Mouse (Mus musculus) bone marrow, adult 2 months (tissue): Measurements from ENCODE around the gene Clspn. TPM values are rescaled to one million over a fixed set of nuclear protein-coding genes. Genes with fewer than 3 reads are reported as not detected.

Experiments
- H3K27ac ChIP-seq: fragments of 200-500 bp; 2 replicates; pipeline ENCODE4 v1.5.1; 2012; ENCODE audit warnings: low read depth, mild to moderate bottlenecking, control low read depth, inconsistent platforms, low read length; ENCODE audit not compliant: control insufficient read depth, poor library complexity, insufficient read depth
- H3K4me1 ChIP-seq: fragments of 200-500 bp; 2 replicates; pipeline ENCODE4 v1.6.1; 2011; ENCODE audit warnings: low read length; ENCODE audit not compliant: control insufficient read depth, insufficient read depth
- H3K4me3 ChIP-seq: fragments of 200-500 bp; replicated peaks from 2 replicates; pipeline ENCODE3; 2011; ENCODE audit warnings: mild to moderate bottlenecking, low read depth, low read length, control low read depth; ENCODE audit not compliant: control insufficient read depth
- CTCF ChIP-seq: fragments of 200-500 bp; IDR thresholded peaks from 2 replicates; pipeline ENCODE4 v1.5.1; 2011; ENCODE audit warnings: low read length, control low read depth; ENCODE audit not compliant: control insufficient read depth, insufficient read depth
- POLR2A ChIP-seq: fragments of 200-500 bp; IDR thresholded peaks from 2 replicates; pipeline ENCODE4 v1.6.1; 2011; ENCODE audit warnings: low read depth, mild to moderate bottlenecking, control low read depth, low read length, borderline replicate concordance; ENCODE audit not compliant: control insufficient read depth
- WGBS: fragments of 180-500 bp; shearing (Covaris S2); methylation state at CpG from one replicate; pipeline ENCODE4 v1.1.7; 2018; 5-methylcytosine and 5-hydroxymethylcytosine counted together
- polyA plus RNA-seq: library from polyadenylated mRNA; stranded (reverse); fragments of >200 nt; gene quantifications from 2 replicates; pipeline ENCODE4 v1.2.4, GENCODE M21; 2011; ENCODE audit warnings: low replicate concordance; ENCODE audit not compliant: missing spikeins, insufficient read depth, insufficient read length

Clspn gene
- polyA plus RNA-seq, 1 experiment, result 66.4 TPM

DNA sequence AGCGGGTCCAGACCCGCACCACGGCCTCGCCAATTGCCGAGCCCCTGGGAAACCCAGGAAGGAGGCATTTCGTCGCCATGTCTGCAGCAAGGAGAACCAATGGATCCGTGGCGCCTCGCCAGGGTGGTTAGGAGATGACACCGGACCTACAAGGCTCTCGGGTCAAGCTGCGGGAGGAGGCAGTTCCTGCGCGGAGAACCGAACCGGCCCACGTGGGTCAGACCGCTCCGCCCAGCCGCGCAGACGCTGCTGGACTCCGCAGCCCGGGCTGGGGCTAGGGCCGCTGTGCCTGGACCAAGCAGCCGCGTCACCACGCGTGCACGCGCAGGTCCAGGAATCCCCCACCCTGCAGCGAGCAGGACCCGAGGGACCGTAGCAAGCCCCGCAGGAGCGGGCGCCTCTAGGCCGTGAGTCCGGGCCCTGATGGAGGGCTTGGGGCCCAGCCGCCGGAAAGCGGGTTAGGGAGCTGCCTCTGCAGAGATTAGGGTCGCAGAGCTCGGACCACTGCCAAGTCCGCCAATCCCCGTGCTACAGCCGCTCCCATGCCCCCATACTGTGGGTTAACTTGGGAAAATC, 53.0 kb downstream of the Clspn start, which contains the start of gene 5730409E04Rik:
Gene 5730409E04Rik (plus strand): TSS at position 213 of the 576 bp plus-strand sequence.
- H3K4me3 ChIP-seq, result peak within 1 kb of the TSS; percentile 72
- no peak for TF ChIP-seq CTCF
- no peak for TF ChIP-seq POLR2A
- no peak within 1 kb of the TSS; the same call in 1 of the 2 replicates for H3K27ac ChIP-seq
- no peaks in the 10 kb centered on the region for H3K4me1 ChIP-seq
- 1% methylated on average over 48 of the region's 48 CpGs for WGBS

DNA sequence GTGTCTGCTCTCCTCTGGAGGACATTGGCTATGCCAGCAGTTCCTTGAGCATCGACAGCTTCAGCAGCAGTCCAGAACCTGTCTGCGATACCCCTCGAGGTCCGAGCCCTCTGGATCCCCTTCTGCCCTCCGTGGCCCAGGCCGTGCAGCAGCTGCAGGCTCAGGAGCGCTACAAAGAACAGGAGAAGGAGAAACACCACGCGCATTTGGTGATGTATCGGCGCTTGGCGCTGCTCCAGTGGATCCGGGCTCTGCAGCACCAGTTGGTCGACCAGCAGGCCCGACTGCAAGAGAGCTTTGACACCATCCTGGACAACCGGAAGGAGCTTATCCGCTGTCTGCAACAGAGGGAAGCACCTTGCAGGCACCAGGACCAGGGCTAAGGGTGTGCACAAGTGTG, 55.3 kb downstream of the Clspn start:
- WGBS, result 87% methylated on average over 17 of the region's 17 CpGs
- Histone ChIP-seq H3K27ac (peak overlapping the region; percentile 10; the same call in 1 of the 2 replicates), H3K4me1 (no peaks in the 10 kb centered on the region), H3K4me3 (no peak overlapping the region)
- TF ChIP-seq POLR2A (no peak), CTCF (no peak)

DNA sequence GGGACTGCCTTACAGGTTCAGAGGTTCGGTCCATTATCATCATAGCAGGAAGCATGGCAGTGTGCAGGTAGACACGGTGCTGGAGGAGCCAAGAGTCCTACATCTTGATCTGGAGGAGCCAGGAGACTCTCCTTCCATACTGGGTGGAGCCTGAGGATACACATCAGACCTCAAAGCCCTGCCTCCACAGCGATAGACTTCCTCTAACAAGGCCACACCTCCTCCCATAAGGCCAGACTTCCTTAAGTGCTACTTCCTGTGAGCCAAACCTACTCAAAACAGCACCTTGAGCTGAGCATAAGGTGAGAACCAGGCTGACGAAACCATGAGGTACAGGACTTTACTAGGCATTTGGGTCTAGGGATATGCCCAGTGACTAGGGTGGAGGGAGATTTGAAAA, 59.6 kb downstream of the Clspn start:
- no peaks in the 10 kb centered on the region for H3K4me1 ChIP-seq
- no peak overlapping the region for H3K4me3 ChIP-seq
- no peak overlapping the region for H3K27ac ChIP-seq
- 66% methylated on average over 4 of the region's 4 CpGs for WGBS
- TF ChIP-seq CTCF (no peak), POLR2A (no peak)

DNA sequence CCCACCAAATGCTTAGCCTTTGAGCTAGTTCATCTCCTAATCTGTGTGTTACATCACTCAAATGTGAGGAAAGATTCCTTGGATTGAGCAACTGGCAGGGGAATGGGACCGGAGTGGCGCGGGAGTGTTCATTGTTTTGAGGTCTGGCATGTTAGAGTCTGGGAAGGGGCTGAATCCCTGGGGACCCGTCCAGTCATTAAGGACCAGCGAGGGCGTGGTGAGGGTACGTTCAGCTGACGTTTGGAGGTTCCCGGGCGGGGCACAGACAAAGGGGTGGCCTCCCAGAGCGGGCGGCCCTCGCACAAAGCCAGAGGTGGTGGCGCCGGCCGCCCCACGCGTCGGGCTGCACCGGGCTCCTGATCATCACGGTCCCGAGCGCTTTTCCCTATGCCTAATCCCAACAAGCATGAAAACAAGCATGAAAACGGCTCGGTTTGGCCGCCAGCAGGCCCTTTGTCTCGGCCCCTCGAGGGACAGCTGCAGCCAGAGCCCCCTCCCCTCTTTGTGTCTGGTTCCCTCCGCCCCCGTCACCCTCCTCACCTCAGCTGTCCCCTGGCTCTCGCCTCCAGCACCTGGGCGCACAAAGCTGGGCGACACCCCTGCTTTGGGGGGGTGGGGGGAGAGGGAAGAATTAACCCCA, 63.1 kb downstream of the Clspn start:
- no peak overlapping the region for H3K27ac ChIP-seq
- H3K4me3 ChIP-seq, result no peak overlapping the region
- WGBS, result 6% methylated on average over 33 of the region's 33 CpGs
- no peak for TF ChIP-seq POLR2A
- TF ChIP-seq CTCF, result no peak
- H3K4me1 ChIP-seq, result no peaks in the 10 kb centered on the region

DNA sequence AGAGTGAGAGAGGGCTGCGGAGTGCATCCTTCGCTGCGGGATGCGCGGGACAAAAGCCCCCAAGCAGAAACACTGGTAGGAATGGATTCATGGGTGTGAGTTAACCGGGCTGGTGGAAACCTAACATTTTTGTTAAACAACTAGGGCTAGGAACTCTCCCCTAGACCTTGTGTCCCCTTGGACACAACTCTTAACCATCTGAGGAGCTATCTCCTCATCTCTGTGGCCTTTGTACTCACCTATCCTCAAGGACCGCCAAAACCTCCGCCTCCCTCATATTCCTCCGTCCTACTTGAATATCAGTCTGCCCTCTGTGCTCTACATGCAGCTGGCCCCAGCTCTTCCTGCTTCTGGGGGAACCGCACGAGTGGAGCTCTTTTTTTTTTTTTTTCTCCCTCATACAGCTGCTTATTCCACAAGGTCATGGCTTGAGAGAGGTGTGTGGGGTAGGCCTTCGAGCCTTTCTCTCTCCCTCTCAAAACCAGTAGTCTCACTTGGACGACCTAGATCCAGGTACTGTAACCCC, 63.7 kb downstream of the Clspn start:
- Histone ChIP-seq H3K27ac (no peak overlapping the region), H3K4me1 (no peaks in the 10 kb centered on the region), H3K4me3 (no peak overlapping the region)
- WGBS, result 10% methylated on average over 13 of the region's 13 CpGs
- TF ChIP-seq POLR2A (no peak), CTCF (no peak)

DNA sequence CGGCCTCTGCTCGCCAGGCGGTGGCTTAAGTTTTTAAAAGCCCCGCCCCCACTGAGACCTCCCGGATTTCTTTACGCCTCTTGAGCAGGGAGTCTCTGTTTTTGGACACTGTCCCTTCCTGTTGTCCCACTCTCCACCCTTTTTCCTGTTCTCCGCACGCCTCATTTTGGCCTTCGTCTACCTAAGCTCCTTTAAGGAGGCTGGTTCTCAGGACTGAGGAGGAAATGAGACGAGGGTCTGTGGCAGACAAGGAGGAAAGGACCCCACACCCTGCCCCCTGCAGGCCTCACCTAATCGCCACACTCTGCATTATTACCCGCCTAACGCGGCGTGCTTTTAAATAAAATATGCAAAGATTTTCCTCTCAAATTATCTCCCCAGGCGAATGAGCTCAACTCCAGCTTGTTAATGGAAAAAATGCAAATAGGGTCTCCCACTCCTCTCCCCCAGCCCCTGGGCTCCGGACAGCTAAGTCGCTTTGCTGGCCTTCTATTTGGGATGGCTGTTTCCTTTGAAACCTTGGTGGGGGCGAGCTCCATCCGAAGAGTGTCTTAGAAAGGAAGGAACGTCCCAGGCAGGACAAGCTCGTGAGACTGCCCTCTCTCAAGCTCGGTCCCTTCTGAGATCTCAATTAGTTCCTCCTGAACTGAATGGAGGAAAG, 70.4 kb downstream of the Clspn start:
- no peaks in the 10 kb centered on the region for H3K4me1 ChIP-seq
- TF ChIP-seq POLR2A (no peak), CTCF (no peak)
- no peak overlapping the region for H3K4me3 ChIP-seq
- no peak overlapping the region for H3K27ac ChIP-seq
- WGBS, result 15% methylated on average over 23 of the region's 23 CpGs

DNA sequence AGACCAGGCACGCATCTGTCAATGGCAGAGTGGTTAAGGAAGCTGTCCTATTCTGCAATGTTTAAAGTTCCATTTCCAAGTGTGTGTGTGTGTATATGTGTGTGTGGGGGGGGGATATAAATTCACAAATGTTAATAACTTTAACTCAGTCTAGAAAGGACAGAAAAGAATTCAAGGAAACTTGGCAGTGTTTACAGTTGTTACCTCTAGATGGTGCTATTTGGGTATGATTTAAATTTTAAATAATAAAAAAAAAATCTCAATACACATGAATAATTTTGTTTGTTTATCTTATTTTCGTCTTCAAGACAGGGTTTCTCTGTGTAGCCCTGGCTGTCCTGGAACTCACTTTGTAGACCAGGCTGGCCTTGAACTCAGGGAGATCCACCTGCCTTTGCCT, 75.2 kb downstream of the Clspn start:
- no peak for TF ChIP-seq CTCF
- no peak for TF ChIP-seq POLR2A
- H3K27ac ChIP-seq, result no peak overlapping the region
- WGBS, result 40% methylated on average over 2 of the region's 2 CpGs

DNA sequence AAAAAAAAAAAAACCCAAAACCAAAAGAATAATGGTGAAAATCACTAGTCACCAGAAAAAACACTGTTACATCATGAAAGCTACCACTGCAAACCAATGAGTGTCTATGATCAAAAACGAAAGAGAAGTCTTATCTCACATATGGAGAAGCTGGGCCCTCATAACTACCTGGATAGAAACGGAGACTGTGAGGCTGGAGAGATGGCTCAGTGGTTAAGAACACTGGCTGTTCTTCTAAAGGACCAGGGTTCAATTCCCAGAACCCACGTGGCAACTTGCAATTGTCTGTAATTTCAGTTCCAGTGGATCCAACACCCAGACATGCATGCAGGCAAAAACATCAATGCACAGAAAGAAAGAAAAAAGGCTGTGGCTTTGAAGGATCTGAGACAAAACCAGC, 75.9 kb downstream of the Clspn start:
- Histone ChIP-seq H3K4me3 (no peak overlapping the region), H3K4me1 (no peaks in the 10 kb centered on the region), H3K27ac (no peak overlapping the region)
- 49% methylated on average over 3 of the region's 3 CpGs for WGBS
- TF ChIP-seq CTCF (no peak), POLR2A (no peak)

More for the DNA sequence above, 75.2 kb downstream of the Clspn start:
- H3K4me1 ChIP-seq, result no peaks in the 10 kb centered on the region
- no peak overlapping the region for H3K4me3 ChIP-seq
